Mouse (Mus musculus) ES-Bruce4 (cell line): ENCODE measurements around the gene Tmod1.

Experiments
- CTCF ChIP-seq: IDR thresholded peaks from one replicate; pipeline ENCODE4 v1.8.1; 2011; ENCODE audit warnings: low read depth, low read length
- EP300 ChIP-seq: IDR thresholded peaks from 2 replicates; pipeline ENCODE4 v1.6.1; 2011; ENCODE audit warnings: low read depth, low read length; ENCODE audit not compliant: insufficient read depth
- POLR2A ChIP-seq: IDR thresholded peaks from one replicate; pipeline ENCODE4 v1.8.1; 2011; ENCODE audit warnings: low read length; ENCODE audit not compliant: insufficient read depth

DNA sequence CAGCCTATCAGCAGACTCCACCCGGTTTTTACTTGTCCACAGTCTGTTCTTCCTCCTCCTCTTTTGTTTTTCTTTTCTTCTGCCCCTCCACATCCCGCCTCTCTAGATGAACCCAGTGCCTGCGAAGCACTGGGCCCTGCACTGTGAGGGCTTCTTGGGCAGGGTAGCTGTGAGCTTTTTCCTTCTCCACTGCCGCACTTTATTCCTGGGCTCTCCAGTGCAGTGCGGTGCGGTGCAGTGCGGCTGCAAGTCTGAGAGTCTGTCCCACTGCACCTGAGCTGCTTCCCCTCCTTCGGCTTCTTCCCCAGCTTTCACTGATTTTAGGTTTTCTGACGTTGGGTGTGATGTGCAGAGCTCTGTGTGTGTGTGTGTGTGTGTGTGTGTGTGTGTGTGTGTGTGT is 6.3 kb upstream of the Tmod1 start:
- no peak for TF ChIP-seq POLR2A
- no peak for TF ChIP-seq EP300
- TF ChIP-seq CTCF, result no peak
